Mouse (Mus musculus): ENCODE results near the gene Trf.

Trf gene

DNA sequence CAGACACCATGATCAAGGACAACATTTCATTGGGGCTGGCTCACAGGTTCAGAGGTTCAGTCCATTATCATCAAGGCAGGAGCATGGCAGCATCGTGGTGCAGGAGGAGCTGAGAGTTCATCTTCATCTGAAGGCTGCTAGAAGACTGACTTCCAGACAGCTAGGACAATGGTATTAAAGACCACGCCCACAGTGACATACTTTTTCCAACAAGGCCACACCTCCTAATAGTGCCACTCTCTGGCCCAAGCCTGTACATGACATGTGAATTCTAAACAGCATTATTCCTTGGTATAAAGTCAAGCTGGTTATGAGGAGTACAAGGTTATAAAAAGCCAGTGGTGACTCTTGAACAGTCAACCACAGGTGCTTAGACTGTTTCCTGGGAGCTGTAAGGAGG is 75.7 kb downstream of the Trf start:
- no peak for DNase-seq (ENCODE audit: low spot score)

All from embryo, embryonic 10 days (tissue).